Mouse (Mus musculus) stomach, embryonic 16.5 days (tissue): ENCODE data around the gene Olfr552. TPM values are rescaled to one million over a fixed set of nuclear protein-coding genes. Genes with fewer than 3 reads are reported as not detected.
"Not testable (repeated sequence)": the region's sequence is repeated elsewhere in the genome, so short reads cannot be mapped to it uniquely, and the experiment has no call there.

Experiments
- ATAC-seq: fragments of 200-750 bp; cut with Nextera tagmentation; 2 replicates; pipeline ENCODE4 v1.8.0; 2017; ENCODE audit warnings: moderate number of reproducible peaks, moderate TSS enrichment; ENCODE audit not compliant: insufficient read depth, low FRiP score
- H3K27ac ChIP-seq: fragments of 300-500 bp; sonication (generic); 2 replicates; pipeline ENCODE4 v1.5.1; 2014; ENCODE audit warnings: low read length
- H3K27me3 ChIP-seq: fragments of 300-500 bp; sonication (generic); 2 replicates; pipeline ENCODE4 v1.6.1; 2014; ENCODE audit warnings: low read length, control low read depth, mixed read lengths; ENCODE audit not compliant: control insufficient read depth, insufficient read depth
- H3K36me3 ChIP-seq: fragments of 300-500 bp; sonication (generic); 2 replicates; pipeline ENCODE4 v1.6.1; 2014; ENCODE audit warnings: low read length; ENCODE audit not compliant: control insufficient read depth, insufficient read depth
- H3K4me1 ChIP-seq: fragments of 300-500 bp; sonication (generic); 2 replicates; pipeline ENCODE4 v1.6.1; 2014; ENCODE audit warnings: low read length, control low read depth, mixed read lengths; ENCODE audit not compliant: control insufficient read depth, insufficient read depth
- H3K4me2 ChIP-seq: fragments of 300-500 bp; sonication (generic); 2 replicates; pipeline ENCODE4 v1.6.1; 2014; ENCODE audit warnings: low read depth, low read length, mixed read lengths
- H3K4me3 ChIP-seq: fragments of 300-500 bp; sonication (generic); replicated peaks from 2 replicates; pipeline ENCODE4 v1.5.1; 2014; ENCODE audit warnings: mild to moderate bottlenecking, low read length
- H3K9ac ChIP-seq: fragments of 300-500 bp; sonication (generic); 2 replicates; pipeline ENCODE4 v1.6.1; 2014; ENCODE audit warnings: low read length
- H3K9me3 ChIP-seq: fragments of 300-500 bp; sonication (generic); replicated peaks from 2 replicates; pipeline ENCODE4 v1.6.1; 2016; ENCODE audit warnings: low read length, control low read depth; ENCODE audit not compliant: control insufficient read depth
- whole genome bisulfite sequencing: fragments of 180-500 bp; shearing (Covaris S2); extraction: QIAGEN DNeasy Blood & Tissue Kit; methylation state at CpG from one replicate; pipeline ENCODE4 v1.1.7; 2014; 5-methylcytosine and 5-hydroxymethylcytosine counted together
- polyA plus RNA-seq: library from polyadenylated mRNA; unstranded; fragments of >200 nt; fragmentation: Nextera tagmentation; extraction: Ambion mirVana; gene quantifications from 2 replicates; pipeline ENCODE4 v1.2.1, GENCODE M21; 2015

The Olfr552 gene
- polyA plus RNA-seq, 1 experiment from 2014 or later, result not detected

DNA sequence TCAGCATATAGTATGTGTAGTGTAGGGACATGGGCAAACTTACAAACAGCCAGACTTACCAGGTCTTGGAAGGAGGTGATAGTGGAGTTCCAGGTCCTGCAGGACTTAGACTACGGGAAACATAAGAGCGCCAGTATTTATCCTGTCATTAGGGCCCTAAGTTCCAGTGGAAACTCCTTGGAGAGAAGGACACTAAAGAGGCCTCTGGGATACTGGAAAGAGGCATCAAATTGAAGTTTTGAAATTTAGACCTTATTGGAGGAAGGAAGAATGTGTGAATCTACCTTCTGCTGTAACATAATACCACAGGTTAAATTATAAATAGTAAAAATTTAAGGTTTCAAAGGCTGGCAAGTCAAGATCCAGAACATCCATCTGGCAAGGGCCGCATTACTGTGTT lies 5.8 kb upstream of the Olfr552 start, which contains the start of gene Olfr551:
TSS of gene Olfr551 (minus strand) at position 101 of the 400 bp plus-strand sequence.
- Histone ChIP-seq H3K4me3 (no peak within 1 kb of the TSS), H3K9ac (no peak within 1 kb of the TSS), H3K4me2 (no peak within 1 kb of the TSS), H3K36me3 (no peaks in the 10 kb centered on the region), H3K27ac (no peak within 1 kb of the TSS), H3K27me3 (no peaks in the 10 kb centered on the region), H3K9me3 (no peaks in the 10 kb centered on the region), H3K4me1 (no peaks in the 10 kb centered on the region)
- WGBS, result 88% methylated on average over 3 of the region's 3 CpGs
- no peak for ATAC-seq

GRCm38 (mm10) chr7:102618118-102618517 lies 20.5 kb downstream of the Olfr552 start, which contains the start of gene Olfr553:
Olfr553 (minus strand) TSS chr7:102618218.
- no peaks in the 10 kb centered on the region for H3K4me1 ChIP-seq

GRCm38 (mm10) chr7:102619608-102620007 lies 22.0 kb downstream of the Olfr552 start:
- no peaks in the 10 kb centered on the region for H3K4me1 ChIP-seq
- H3K9me3 ChIP-seq, result no peaks in the 10 kb centered on the region
- H3K4me3 ChIP-seq, result no peak overlapping the region
- no peak; the same call in 1 of the 2 replicates for ATAC-seq
- H3K27ac ChIP-seq, result no peak overlapping the region
- 37% methylated on average over 5 of the region's 5 CpGs for WGBS
- no peak overlapping the region for H3K4me2 ChIP-seq
- no peaks in the 10 kb centered on the region for H3K36me3 ChIP-seq
- H3K9ac ChIP-seq, result no peak overlapping the region
- H3K27me3 ChIP-seq, result no peaks in the 10 kb centered on the region

More at GRCm38 (mm10) chr7:102618118-102618517, 20.5 kb downstream of the Olfr552 start, which contains the start of gene Olfr553:
- Histone ChIP-seq H3K4me2 (no peak within 1 kb of the TSS), H3K4me3 (no peak within 1 kb of the TSS), H3K27me3 (no peaks in the 10 kb centered on the region), H3K9ac (no peak within 1 kb of the TSS), H3K36me3 (no peaks in the 10 kb centered on the region), H3K9me3 (no peaks in the 10 kb centered on the region), H3K27ac (no peak within 1 kb of the TSS)
- ATAC-seq, result no peak

DNA sequence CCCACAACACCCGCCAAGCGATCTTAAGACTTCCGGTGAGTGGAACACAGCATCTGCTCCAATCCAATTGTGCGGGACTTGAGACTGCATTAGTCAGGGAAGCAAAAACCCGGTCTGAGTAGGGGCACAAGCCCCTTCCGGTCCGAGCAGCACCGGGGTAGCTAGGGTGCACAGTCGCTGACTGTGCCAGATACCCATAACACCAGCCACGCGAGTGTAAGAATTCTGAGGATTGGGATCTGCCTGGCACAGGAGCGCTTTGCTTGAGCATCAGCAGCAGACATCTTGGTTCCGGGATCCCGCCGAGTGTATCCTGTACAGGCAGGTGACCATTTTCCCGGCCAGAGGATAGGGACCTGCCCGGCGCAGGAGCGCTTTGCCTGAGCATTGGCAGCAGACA lies 22.8 kb downstream of the Olfr552 start:
- not testable (repeated sequence) for H3K27ac ChIP-seq, ATAC-seq, H3K9me3 ChIP-seq, H3K4me1 ChIP-seq, H3K9ac ChIP-seq, H3K36me3 ChIP-seq, H3K4me2 ChIP-seq, H3K4me3 ChIP-seq, H3K27me3 ChIP-seq
- WGBS, result 85% methylated on average over 17 of the region's 19 CpGs

DNA sequence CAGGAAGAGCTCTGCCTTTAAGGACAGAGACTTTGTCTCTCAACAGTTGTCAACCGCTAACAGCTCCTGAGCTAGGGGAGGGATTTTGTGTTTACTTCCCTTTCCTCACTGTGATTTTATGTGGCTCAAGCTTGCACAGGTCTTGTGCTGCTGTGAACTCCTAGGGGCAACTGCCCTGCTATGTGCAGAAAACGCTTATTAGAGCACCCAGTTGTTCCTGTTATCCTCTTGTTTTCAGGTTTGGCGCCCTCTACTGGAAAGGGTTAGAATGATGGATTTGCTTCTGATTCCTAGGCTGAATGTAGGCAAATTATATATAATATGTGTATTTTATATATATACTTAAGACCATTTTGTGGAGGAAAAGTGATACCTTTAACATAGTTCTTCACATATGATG lies 39.1 kb downstream of the Olfr552 start:
- WGBS, result 28% methylated on average over 3 of the region's 3 CpGs

GRCm38 (mm10) chr7:102638132-102638531 lies 40.6 kb downstream of the Olfr552 start, which contains the start of gene Olfr554:
Olfr554 (plus strand) TSS chr7:102638432.
- Histone ChIP-seq H3K27ac (no peak within 1 kb of the TSS), H3K4me1 (no peaks in the 10 kb centered on the region), H3K36me3 (no peaks in the 10 kb centered on the region), H3K9ac (no peak within 1 kb of the TSS), H3K9me3 (no peaks in the 10 kb centered on the region), H3K4me2 (no peak within 1 kb of the TSS), H3K4me3 (no peak within 1 kb of the TSS), H3K27me3 (no peaks in the 10 kb centered on the region)
- 56% methylated on average over 1 of the region's 1 CpGs for WGBS
- no peak for ATAC-seq

More for the DNA sequence above, 39.1 kb downstream of the Olfr552 start:
- no peak overlapping the region for H3K4me3 ChIP-seq
- no peaks in the 10 kb centered on the region for H3K27me3 ChIP-seq
- ATAC-seq, result no peak
- H3K9me3 ChIP-seq, result no peaks in the 10 kb centered on the region
- H3K36me3 ChIP-seq, result no peaks in the 10 kb centered on the region
- no peak overlapping the region for H3K4me2 ChIP-seq
- H3K27ac ChIP-seq, result no peak overlapping the region
- H3K4me1 ChIP-seq, result no peaks in the 10 kb centered on the region
- H3K9ac ChIP-seq, result no peak overlapping the region

- ATAC-seq, H3K27me3 ChIP-seq, H3K4me1 ChIP-seq, H3K27ac ChIP-seq, H3K9me3 ChIP-seq, H3K9ac ChIP-seq, H3K36me3 ChIP-seq, H3K4me2 ChIP-seq, H3K4me3 ChIP-seq: not testable (repeated sequence)
- WGBS, result 91% methylated on average over 3 of the region's 4 CpGs
These were observed 47.4 kb downstream of the Olfr552 start for GRCm38 (mm10) chr7:102644945-102645344.

Other genes starting within 250 kb of the Olfr552 start
- 131 and 137 TPM in 2 replicates for gene Rrm1, start 156.1 kb upstream of the Olfr552 start, polyA plus RNA-seq
- 0.30 and 0.54 TPM in 2 replicates for gene Olfr543, start 116.1 kb upstream of the Olfr552 start, polyA plus RNA-seq
- 0.04 and 0.07 TPM in 2 replicates for gene Olfr544, start 109.5 kb upstream of the Olfr552 start, polyA plus RNA-seq
- gene Olfr545, start 98.2 kb upstream of the Olfr552 start, polyA plus RNA-seq, result 0.16 and 0.17 TPM in 2 replicates
- gene Olfr547, start 63.0 kb upstream of the Olfr552 start, polyA plus RNA-seq, result not detected in 2 replicates
- not detected in 2 replicates for gene Olfr548-ps1, start 56.9 kb upstream of the Olfr552 start, polyA plus RNA-seq
- gene Olfr549, start 47.9 kb upstream of the Olfr552 start, polyA plus RNA-seq, result not detected in 2 replicates
- gene Trim21, start 32.3 kb upstream of the Olfr552 start, polyA plus RNA-seq, result 0.26 and 0.58 TPM in 2 replicates
- gene Olfr550, start 26.3 kb upstream of the Olfr552 start, polyA plus RNA-seq, result not detected in 2 replicates
- gene Olfr551, start 5.9 kb upstream of the Olfr552 start, polyA plus RNA-seq, result not detected in 2 replicates
- gene Olfr553, start 20.4 kb downstream of the Olfr552 start, polyA plus RNA-seq, result not detected in 2 replicates
- not detected in 2 replicates for gene Olfr554, start 40.7 kb downstream of the Olfr552 start, polyA plus RNA-seq
- gene Olfr555, start 61.1 kb downstream of the Olfr552 start, polyA plus RNA-seq, result not detected in 2 replicates
- not detected in 2 replicates for gene Olfr556, start 67.1 kb downstream of the Olfr552 start, polyA plus RNA-seq
- 15.7 and 16.5 TPM in 2 replicates for gene Trim68, start 89.6 kb downstream of the Olfr552 start, polyA plus RNA-seq
- gene Olfr557, start 98.1 kb downstream of the Olfr552 start, polyA plus RNA-seq, result not detected in 2 replicates
- 0.45 and 0.75 TPM in 2 replicates for gene Olfr558, start 104.4 kb downstream of the Olfr552 start, polyA plus RNA-seq
- not detected in 2 replicates for gene Olfr33, start 121.3 kb downstream of the Olfr552 start, polyA plus RNA-seq
- not detected in 2 replicates for gene Olfr559, start 129.7 kb downstream of the Olfr552 start, polyA plus RNA-seq
- gene Olfr560, start 161.6 kb downstream of the Olfr552 start, polyA plus RNA-seq, result not detected in 2 replicates
- gene Olfr78, start 161.7 kb downstream of the Olfr552 start, polyA plus RNA-seq, result 0.34 and 0.72 TPM in 2 replicates
- gene Olfr561, start 173.5 kb downstream of the Olfr552 start, polyA plus RNA-seq, result not detected in 2 replicates
- gene Olfr564, start 205.7 kb downstream of the Olfr552 start, polyA plus RNA-seq, result not detected in 2 replicates